Mouse (Mus musculus): ENCODE data around the gene Gpr25. TPM values are rescaled to one million over a fixed set of nuclear protein-coding genes. Genes with fewer than 3 reads are reported as not detected.
A peak's percentile ranks its signal among the peaks of the same experiment; 100 is the strongest.

Gene Gpr25
- polyA plus RNA-seq (2015; fragmentation: Nextera tagmentation; extraction: Ambion mirVana) = 0.24 TPM in 1 of 2 replicates, not detected in the other

DNA sequence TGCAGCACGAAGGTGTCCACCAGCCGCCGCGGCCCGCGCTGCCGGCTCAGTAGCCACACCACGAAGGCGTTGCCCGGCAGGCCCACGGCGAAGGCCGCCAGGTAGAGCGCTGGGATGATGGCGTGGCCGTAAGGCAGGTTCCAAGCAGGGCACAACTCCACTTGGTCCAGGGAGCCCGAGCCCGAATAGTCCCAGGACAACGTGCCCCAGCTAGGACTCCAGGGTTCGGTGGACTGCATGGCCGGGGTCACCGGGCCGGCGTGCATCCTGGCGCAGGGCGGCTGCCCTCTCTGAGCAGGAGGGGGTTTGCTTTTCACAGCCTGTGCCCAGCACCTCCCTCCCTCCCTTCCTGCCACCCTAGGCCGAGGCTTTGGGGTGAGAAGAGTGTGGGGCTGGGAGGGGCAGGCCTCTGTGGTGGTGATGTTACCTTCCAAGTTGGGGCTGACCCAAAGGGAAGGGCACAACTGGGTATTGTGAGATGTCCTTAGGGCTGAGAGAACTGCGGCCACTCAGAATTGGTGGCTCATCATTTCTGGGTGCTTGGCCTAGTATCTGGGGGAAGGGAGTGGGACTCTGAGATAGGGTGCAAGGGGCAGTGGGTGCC lies at the start of gene Gpr25:
TSS of gene Gpr25 (minus strand) at position 239 of the 604 bp plus-strand sequence.
- H3K9ac ChIP-seq (replicated peaks) = peak within 1 kb of the TSS; percentile 67
- WGBS = 8% methylated on average over 28 of the region's 28 CpGs
- H3K4me2 ChIP-seq (replicated peaks) = peak within 1 kb of the TSS; percentile 84
- H3K4me3 ChIP-seq (replicated peaks) = peak within 1 kb of the TSS; percentile 54
- peaks cover 19% of the 10 kb centered on the region for H3K4me1 ChIP-seq (replicated peaks)
- no peaks in the 10 kb centered on the region for H3K9me3 ChIP-seq
- peaks cover 87% of the 10 kb centered on the region for H3K27me3 ChIP-seq
- no peak within 1 kb of the TSS for H3K27ac ChIP-seq
- H3K36me3 ChIP-seq = no peaks in the 10 kb centered on the region
- peak; percentile 13; the same call in 1 of the 2 replicates for ATAC-seq

GRCm38 (mm10) chr1:136309193-136309592 lies 48.5 kb upstream of the Gpr25 start:
- Histone ChIP-seq H3K9me3 (no peaks in the 10 kb centered on the region), H3K27ac (no peak overlapping the region), H3K36me3 (no peaks in the 10 kb centered on the region), H3K4me2 (replicated peaks) (no peak overlapping the region), H3K4me3 (replicated peaks) (no peak overlapping the region), H3K4me1 (replicated peaks) (peaks cover 2% of the 10 kb centered on the region; the same call in 1 of the 2 replicates), H3K9ac (replicated peaks) (no peak overlapping the region), H3K27me3 (no peaks in the 10 kb centered on the region)
- ATAC-seq = no peak
- 95% methylated on average over 5 of the region's 5 CpGs for WGBS

- no peaks in the 10 kb centered on the region for H3K9me3 ChIP-seq
- H3K9ac ChIP-seq (replicated peaks) = no peak overlapping the region
- H3K4me3 ChIP-seq (replicated peaks) = no peak overlapping the region
- no peak overlapping the region for H3K27ac ChIP-seq
- H3K27me3 ChIP-seq = no peaks in the 10 kb centered on the region
- peaks cover 11% of the 10 kb centered on the region for H3K36me3 ChIP-seq
- peaks cover 2% of the 10 kb centered on the region; the same call in 1 of the 2 replicates for H3K4me1 ChIP-seq (replicated peaks)
- no peak overlapping the region for H3K4me2 ChIP-seq (replicated peaks)
- ATAC-seq = no peak
- 88% methylated on average over 3 of the region's 3 CpGs for WGBS
These were observed 45.8 kb upstream of the Gpr25 start for GRCm38 (mm10) chr1:136306424-136306823.

- no peak overlapping the region for H3K27ac ChIP-seq
- H3K36me3 ChIP-seq = peaks cover 9% of the 10 kb centered on the region; the same call in 1 of the 2 replicates
- H3K4me2 ChIP-seq (replicated peaks) = no peak overlapping the region
- no peak for ATAC-seq
- no peak overlapping the region for H3K9ac ChIP-seq (replicated peaks)
- H3K9me3 ChIP-seq = no peaks in the 10 kb centered on the region
- no peaks in the 10 kb centered on the region for H3K4me1 ChIP-seq (replicated peaks)
- no peak overlapping the region for H3K4me3 ChIP-seq (replicated peaks)
- no peaks in the 10 kb centered on the region for H3K27me3 ChIP-seq
These were observed 33.3 kb upstream of the Gpr25 start for GRCm38 (mm10) chr1:136293961-136294360.

- Histone ChIP-seq H3K27ac (no peak overlapping the region), H3K9me3 (no peaks in the 10 kb centered on the region), H3K27me3 (no peaks in the 10 kb centered on the region), H3K4me3 (replicated peaks) (no peak overlapping the region), H3K9ac (replicated peaks) (no peak overlapping the region), H3K4me1 (replicated peaks) (no peaks in the 10 kb centered on the region), H3K36me3 (peaks cover 12% of the 10 kb centered on the region), H3K4me2 (replicated peaks) (no peak overlapping the region)
- 80% methylated on average over 1 of the region's 1 CpGs for WGBS
- ATAC-seq = no peak
These were observed 29.1 kb upstream of the Gpr25 start for GRCm38 (mm10) chr1:136289803-136290202.

- 93% methylated on average over 8 of the region's 8 CpGs for WGBS
- H3K9ac ChIP-seq (replicated peaks) = no peak overlapping the region
- H3K4me2 ChIP-seq (replicated peaks) = no peak overlapping the region
- no peak overlapping the region for H3K4me3 ChIP-seq (replicated peaks)
- no peak for ATAC-seq
- H3K36me3 ChIP-seq = peaks cover 89% of the 10 kb centered on the region
- no peaks in the 10 kb centered on the region for H3K9me3 ChIP-seq
- no peak overlapping the region for H3K27ac ChIP-seq
- H3K27me3 ChIP-seq = no peaks in the 10 kb centered on the region
- no peaks in the 10 kb centered on the region for H3K4me1 ChIP-seq (replicated peaks)
These were observed 16.7 kb upstream of the Gpr25 start for GRCm38 (mm10) chr1:136277366-136277765.

GRCm38 (mm10) chr1:136268224-136268623 lies 7.6 kb upstream of the Gpr25 start:
- Histone ChIP-seq H3K27ac (no peak overlapping the region), H3K9me3 (no peaks in the 10 kb centered on the region), H3K4me3 (replicated peaks) (no peak overlapping the region), H3K9ac (replicated peaks) (no peak overlapping the region), H3K27me3 (peaks cover 31% of the 10 kb centered on the region), H3K36me3 (peaks cover 47% of the 10 kb centered on the region), H3K4me1 (replicated peaks) (no peaks in the 10 kb centered on the region; the same call in 1 of the 2 replicates), H3K4me2 (replicated peaks) (no peak overlapping the region)
- no peak for ATAC-seq
- 42% methylated on average over 7 of the region's 7 CpGs for WGBS

- Histone ChIP-seq H3K27me3 (peaks cover 52% of the 10 kb centered on the region), H3K9me3 (no peaks in the 10 kb centered on the region), H3K4me2 (replicated peaks) (no peak overlapping the region), H3K36me3 (peaks cover 26% of the 10 kb centered on the region), H3K9ac (replicated peaks) (no peak overlapping the region), H3K4me1 (replicated peaks) (no peaks in the 10 kb centered on the region; the same call in 1 of the 2 replicates), H3K27ac (no peak overlapping the region), H3K4me3 (replicated peaks) (no peak overlapping the region)
- ATAC-seq = no peak
- 72% methylated on average over 6 of the region's 6 CpGs for WGBS
These were observed 5.5 kb upstream of the Gpr25 start for GRCm38 (mm10) chr1:136266127-136266526.

GRCm38 (mm10) chr1:136263355-136263754 lies 2.7 kb upstream of the Gpr25 start:
- H3K27ac ChIP-seq = no peak overlapping the region
- H3K9ac ChIP-seq (replicated peaks) = no peak overlapping the region
- H3K4me3 ChIP-seq (replicated peaks) = no peak overlapping the region
- H3K9me3 ChIP-seq = no peaks in the 10 kb centered on the region
- peaks cover 9% of the 10 kb centered on the region for H3K36me3 ChIP-seq
- peaks cover 18% of the 10 kb centered on the region for H3K4me1 ChIP-seq (replicated peaks)
- no peak overlapping the region for H3K4me2 ChIP-seq (replicated peaks)
- 64% methylated on average over 5 of the region's 5 CpGs for WGBS
- ATAC-seq = no peak
- H3K27me3 ChIP-seq = peaks cover 79% of the 10 kb centered on the region

GRCm38 (mm10) chr1:136259893-136260634 lies 609 bp downstream of the Gpr25 start:
- no peaks in the 10 kb centered on the region for H3K36me3 ChIP-seq
- H3K27ac ChIP-seq = no peak overlapping the region
- H3K4me2 ChIP-seq (replicated peaks) = peak overlapping the region; percentile 84
- H3K4me3 ChIP-seq (replicated peaks) = peak overlapping the region; percentile 54
- H3K9me3 ChIP-seq = no peaks in the 10 kb centered on the region
- H3K27me3 ChIP-seq = peaks cover 85% of the 10 kb centered on the region
- peak overlapping the region; percentile 67 for H3K9ac ChIP-seq (replicated peaks)
- ATAC-seq = peak; percentile 86
- H3K4me1 ChIP-seq (replicated peaks) = peaks cover 23% of the 10 kb centered on the region
- WGBS = under 1% methylated on average over 76 of the region's 95 CpGs

- Histone ChIP-seq H3K4me1 (replicated peaks) (peaks cover 23% of the 10 kb centered on the region), H3K4me3 (replicated peaks) (peak overlapping the region; percentile 54), H3K4me2 (replicated peaks) (peak overlapping the region; percentile 84), H3K36me3 (no peaks in the 10 kb centered on the region), H3K27me3 (peaks cover 81% of the 10 kb centered on the region), H3K9ac (replicated peaks) (peak overlapping the region; percentile 67), H3K27ac (no peak overlapping the region), H3K9me3 (no peaks in the 10 kb centered on the region)
- 3% methylated on average over 16 of the region's 16 CpGs for WGBS
- ATAC-seq = no peak; the same call in none of the 2 replicates
These were observed 1.2 kb downstream of the Gpr25 start for GRCm38 (mm10) chr1:136259543-136259892.

DNA sequence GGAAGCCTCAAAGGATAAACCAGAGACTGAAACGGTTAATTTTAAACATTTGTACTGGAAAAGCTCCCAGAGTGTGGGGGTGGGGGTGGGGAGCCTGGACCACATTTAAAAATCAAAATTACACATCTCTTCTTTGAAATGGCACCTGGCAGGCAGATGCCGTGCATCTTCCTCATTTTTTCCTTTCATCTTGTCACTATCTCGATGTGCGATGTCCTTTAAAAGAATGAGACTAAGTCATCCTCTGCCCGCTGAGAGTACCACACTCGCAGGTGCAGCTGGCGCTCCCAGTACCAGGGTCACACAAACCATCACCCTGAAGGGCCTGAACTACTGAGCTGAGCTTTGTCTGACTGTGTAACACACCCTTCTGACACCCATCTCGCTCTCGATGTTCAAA lies 2.2 kb downstream of the Gpr25 start:
- no peak overlapping the region for H3K27ac ChIP-seq

More for the DNA sequence above, 2.2 kb downstream of the Gpr25 start:
- no peak overlapping the region for H3K9ac ChIP-seq (replicated peaks)
- H3K36me3 ChIP-seq = no peaks in the 10 kb centered on the region
- H3K4me2 ChIP-seq (replicated peaks) = no peak overlapping the region
- 73% methylated on average over 9 of the region's 9 CpGs for WGBS
- no peak overlapping the region for H3K4me3 ChIP-seq (replicated peaks)
- no peak for ATAC-seq
- H3K27me3 ChIP-seq = peaks cover 72% of the 10 kb centered on the region
- no peaks in the 10 kb centered on the region for H3K9me3 ChIP-seq
- peaks cover 23% of the 10 kb centered on the region for H3K4me1 ChIP-seq (replicated peaks)

Measured in midbrain, embryonic 13.5 days (tissue).